Mouse (Mus musculus) liver, postnatal 0 days (tissue): ENCODE results near the gene Foxo3.

Source experiments
- CTCF ChIP-seq: sonication (generic); IDR thresholded peaks from 2 replicates; pipeline ENCODE4 v1.5.1; 2016; ENCODE audit warnings: antibody characterized with exemption, low read depth
- EP300 ChIP-seq: IDR thresholded peaks from 2 replicates; pipeline ENCODE4 v1.6.1; 2016; ENCODE audit warnings: antibody characterized with exemption, low read depth, mild to moderate bottlenecking

DNA sequence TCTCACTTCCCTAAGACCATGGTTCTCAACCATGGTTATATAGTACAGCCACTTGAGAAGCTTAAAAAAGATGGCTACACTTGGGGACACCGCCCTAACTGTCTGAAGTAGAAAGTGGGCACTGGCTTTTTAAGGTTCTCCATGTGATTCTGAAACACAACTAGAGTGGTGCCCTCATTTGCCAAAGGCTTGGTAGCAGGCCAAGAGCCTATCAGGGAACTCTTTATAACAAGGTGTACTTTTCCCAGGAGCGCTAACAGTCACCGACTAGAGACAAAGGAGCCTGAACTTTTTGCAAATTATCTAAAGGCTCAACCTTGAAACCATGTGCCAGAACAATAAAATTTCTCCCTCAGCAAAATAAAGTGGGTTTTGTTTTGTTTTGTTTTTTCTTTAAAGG is 14.5 kb downstream of the Foxo3 start:
- no peak for TF ChIP-seq CTCF
- no peak for TF ChIP-seq EP300
